Comparison of ENCODE assay signal across 8 mouse cellular contexts in genomic region chr9:101159431-101159830, GRCm38 (mm10).
A peak's percentile ranks its signal among the peaks of the same experiment; 100 is the strongest.
DNase-seq lines count a peak whose midpoint lies in the region; ATAC-seq and TF ChIP-seq lines count a peak whose summit lies in the region.

No protein-coding gene starts in this region.

- TF ChIP-seq CTCF in brain, embryonic 14.5 days (IDR thresholded peaks at IDR 0.05; ENCODE audit: borderline replicate concordance, extremely low read depth, insufficient read depth, insufficient read length): peak; percentile 57; the same call in 1 of the 2 replicates

- no peak for TF ChIP-seq POLR2A in brain, embryonic 14.5 days (IDR thresholded peaks at IDR 0.05; ENCODE audit: borderline replicate concordance, extremely low read depth, insufficient read depth, insufficient read length, poor library complexity, severe bottlenecking)

- peak; percentile 11 for DNase-seq in adrenal gland, adult 2 months
- DNase-seq in adrenal gland, postnatal 4 days (ENCODE audit: low spot score in 2 of 2): no peak
- DNase-seq in left cerebral cortex, adult 11 months (ENCODE audit: low spot score): peak; percentile 21
- DNase-seq in left cerebral cortex, adult 8-10 months (ENCODE audit: low spot score in 2 of 2): no peak
- peak; percentile 78 for DNase-seq in brain, embryonic 14.5 days (ENCODE audit: low read depth)
- no peak for DNase-seq in neural tube, embryonic 10.5 days (ENCODE audit: extremely low spot score, low spot score)

- ATAC-seq in granulocyte monocyte progenitor cell, adult 5-6 weeks (replicated peaks; ENCODE audit: poor library complexity, severe bottlenecking): peak; percentile 84
- ATAC-seq in monocyte, adult 5-6 weeks (replicated peaks; ENCODE audit: insufficient number of reproducible peaks, low FRiP score, low TSS enrichment, poor library complexity, severe bottlenecking): peak; percentile 59; the same call in 1 of the 2 replicates

Comparison
In these comparisons a context has a peak if more than half of its experiments do, and no peak if none do; other contexts are left out.
1. DNase-seq: peak in adrenal gland, adult 2 months (single experiment), left cerebral cortex, adult 11 months (single experiment) and brain, embryonic 14.5 days (single experiment); none in adrenal gland, postnatal 4 days (0 of 2), left cerebral cortex, adult 8-10 months (0 of 2) and neural tube, embryonic 10.5 days (single experiment).